Mouse (Mus musculus) lung, adult 2 months (tissue): ENCODE results near the gene Ston2. TPM values are rescaled to one million over a fixed set of nuclear protein-coding genes. Genes with fewer than 3 reads are reported as not detected.

Source experiments
- DNase-seq: peaks from one replicate; pipeline ENCODE4 v3.0.0; 2022
- H3K4me1 ChIP-seq: fragments of 200-500 bp; 2 replicates; pipeline ENCODE4 v1.6.1; 2011; ENCODE audit warnings: low read length; ENCODE audit not compliant: control insufficient read depth, insufficient read depth
- H3K4me3 ChIP-seq: fragments of 200-500 bp; replicated peaks from 2 replicates; pipeline ENCODE3; 2011; ENCODE audit warnings: low read depth, mild to moderate bottlenecking, control low read depth, low read length; ENCODE audit errors: extremely low read depth
- CTCF ChIP-seq: fragments of 200-500 bp; IDR thresholded peaks from 2 replicates; pipeline ENCODE4 v1.5.1; 2011; ENCODE audit warnings: mild to moderate bottlenecking, low read length, control low read depth; ENCODE audit not compliant: insufficient read depth
- POLR2A ChIP-seq: fragments of 200-500 bp; IDR thresholded peaks from 2 replicates; pipeline ENCODE4 v1.6.1; 2011; ENCODE audit warnings: low read depth, mild to moderate bottlenecking, control low read depth, low read length, borderline replicate concordance; ENCODE audit errors: extremely low read depth
- WGBS: fragments of 180-500 bp; shearing (Covaris S2); methylation state at CpG from one replicate; pipeline ENCODE4 v1.1.7; 2018; 5-methylcytosine and 5-hydroxymethylcytosine counted together
- polyA plus RNA-seq: library from polyadenylated mRNA; depleted of rRNA; stranded (reverse); fragments of >200 nt; gene quantifications from 2 replicates; pipeline ENCODE4 v1.2.3, GENCODE M21; 2012

Gene Ston2
- polyA plus RNA-seq, 1 experiment: 22.2 TPM

GRCm38 (mm10) chr12:91710876-91711275 is 77.3 kb downstream of the Ston2 start:
- WGBS: 61% methylated on average over 3 of the region's 3 CpGs
- Histone ChIP-seq H3K4me3 (no peak overlapping the region), H3K4me1 (no peaks in the 10 kb centered on the region)
- DNase-seq: no peak
- TF ChIP-seq CTCF (no peak), POLR2A (no peak)

GRCm38 (mm10) chr12:91709634-91710033 is 78.6 kb downstream of the Ston2 start:
- no peak for TF ChIP-seq CTCF
- TF ChIP-seq POLR2A: no peak
- 72% methylated on average over 6 of the region's 6 CpGs for WGBS
- no peak overlapping the region for H3K4me3 ChIP-seq

GRCm38 (mm10) chr12:91709232-91709631 is 79.0 kb downstream of the Ston2 start:
- no peak for TF ChIP-seq POLR2A
- no peak for TF ChIP-seq CTCF
- Histone ChIP-seq H3K4me1 (no peaks in the 10 kb centered on the region), H3K4me3 (no peak overlapping the region)
- DNase-seq: no peak
- WGBS: 57% methylated on average over 5 of the region's 5 CpGs

More at GRCm38 (mm10) chr12:91709634-91710033, 78.6 kb downstream of the Ston2 start:
- H3K4me1 ChIP-seq: no peaks in the 10 kb centered on the region
- no peak for DNase-seq

- no peak overlapping the region for H3K4me3 ChIP-seq
- 85% methylated on average over 4 of the region's 4 CpGs for WGBS
- DNase-seq: no peak
- TF ChIP-seq POLR2A: no peak
- no peak for TF ChIP-seq CTCF
- no peaks in the 10 kb centered on the region for H3K4me1 ChIP-seq
Observed at GRCm38 (mm10) chr12:91707807-91708206, 80.4 kb downstream of the Ston2 start.

GRCm38 (mm10) chr12:91703533-91703932 is 84.7 kb downstream of the Ston2 start:
- no peak for TF ChIP-seq CTCF
- no peak for TF ChIP-seq POLR2A
- peak; percentile 17 for DNase-seq
- 77% methylated on average over 5 of the region's 5 CpGs for WGBS
- Histone ChIP-seq H3K4me3 (no peak overlapping the region), H3K4me1 (no peaks in the 10 kb centered on the region)

- TF ChIP-seq POLR2A (no peak), CTCF (no peak)
- WGBS: 83% methylated on average over 5 of the region's 5 CpGs
- DNase-seq: no peak
- H3K4me1 ChIP-seq: no peaks in the 10 kb centered on the region
- no peak overlapping the region for H3K4me3 ChIP-seq
Observed at GRCm38 (mm10) chr12:91702829-91703228, 85.4 kb downstream of the Ston2 start.

GRCm38 (mm10) chr12:91699451-91700141 is 88.6 kb downstream of the Ston2 start:
- DNase-seq: no peak
- TF ChIP-seq CTCF: no peak
- no peak for TF ChIP-seq POLR2A
- Histone ChIP-seq H3K4me3 (no peak overlapping the region), H3K4me1 (no peaks in the 10 kb centered on the region)
- WGBS: 87% methylated on average over 7 of the region's 7 CpGs

GRCm38 (mm10) chr12:91696231-91696630 is 92.0 kb downstream of the Ston2 start:
- 93% methylated on average over 4 of the region's 4 CpGs for WGBS
- no peaks in the 10 kb centered on the region for H3K4me1 ChIP-seq
- TF ChIP-seq POLR2A (no peak), CTCF (no peak)
- H3K4me3 ChIP-seq: no peak overlapping the region
- DNase-seq: no peak

GRCm38 (mm10) chr12:91695761-91696160 is 92.4 kb downstream of the Ston2 start:
- no peak overlapping the region for H3K4me3 ChIP-seq
- H3K4me1 ChIP-seq: no peaks in the 10 kb centered on the region
- WGBS: 83% methylated on average over 4 of the region's 4 CpGs
- DNase-seq: no peak
- TF ChIP-seq POLR2A (no peak), CTCF (no peak)

- 55% methylated on average over 4 of the region's 4 CpGs for WGBS
- Histone ChIP-seq H3K4me1 (no peaks in the 10 kb centered on the region), H3K4me3 (no peak overlapping the region)
- no peak for DNase-seq
- TF ChIP-seq POLR2A (no peak), CTCF (no peak)
Observed at GRCm38 (mm10) chr12:91694748-91695147, 93.4 kb downstream of the Ston2 start.

GRCm38 (mm10) chr12:91693566-91693965 is 94.6 kb downstream of the Ston2 start:
- no peak for DNase-seq
- WGBS: 79% methylated on average over 7 of the region's 7 CpGs
- TF ChIP-seq POLR2A (no peak), CTCF (no peak)
- H3K4me3 ChIP-seq: no peak overlapping the region
- H3K4me1 ChIP-seq: no peaks in the 10 kb centered on the region
